Mouse (Mus musculus) brain, embryonic 14.5 days (tissue): ENCODE measurements around the gene Cxcr5.

Source experiments
- CTCF ChIP-seq: fragments of 200-500 bp; IDR thresholded peaks from 2 replicates; pipeline ENCODE4 v1.5.1; 2012; ENCODE audit warnings: inconsistent platforms, mild to moderate bottlenecking, moderate library complexity, borderline replicate concordance; ENCODE audit not compliant: insufficient read depth, insufficient read length; ENCODE audit errors: extremely low read depth
- POLR2A ChIP-seq: fragments of 200-500 bp; IDR thresholded peaks from 2 replicates; pipeline ENCODE4 v1.6.1; 2012; ENCODE audit warnings: mild to moderate bottlenecking, inconsistent platforms, borderline replicate concordance; ENCODE audit not compliant: poor library complexity, insufficient read depth, insufficient read length, severe bottlenecking; ENCODE audit errors: extremely low read depth

GRCm38 (mm10) chr9:44610371-44610770 is 48.7 kb upstream of the Cxcr5 start:
- TF ChIP-seq POLR2A, result no peak
- no peak for TF ChIP-seq CTCF
